Mouse (Mus musculus) c-Kit-positive CD71-positive TER-119-negative erythroid progenitor cells, embryonic 14.5 days (primary cell): Measurements from ENCODE around the gene Barx2.

ENCODE experiments used
- DNase-seq: peaks from one replicate; pipeline ENCODE4 v3.0.0-alpha.2; 2013; ENCODE audit warnings: low read depth

Barx2 gene

DNA sequence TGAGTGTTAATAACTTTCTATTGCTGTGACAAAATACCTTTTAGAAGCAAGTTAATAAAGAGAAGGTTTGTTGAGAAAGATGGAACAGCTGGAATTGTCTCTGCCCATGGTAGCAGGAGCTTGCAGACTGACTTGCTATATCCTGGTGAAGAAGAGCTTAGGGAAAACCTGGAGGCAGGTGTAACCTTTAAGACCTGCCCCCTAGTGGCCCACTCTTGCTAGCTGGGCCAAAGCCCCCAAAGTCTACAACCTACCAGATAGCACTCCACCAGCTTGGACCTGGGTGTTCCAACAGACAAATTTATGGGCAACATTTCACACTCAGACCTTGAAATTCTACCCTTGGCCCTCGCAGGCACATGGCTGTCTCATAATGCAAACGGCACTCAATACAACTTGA, 104.5 kb downstream of the Barx2 start:
- DNase-seq = no peak

DNA sequence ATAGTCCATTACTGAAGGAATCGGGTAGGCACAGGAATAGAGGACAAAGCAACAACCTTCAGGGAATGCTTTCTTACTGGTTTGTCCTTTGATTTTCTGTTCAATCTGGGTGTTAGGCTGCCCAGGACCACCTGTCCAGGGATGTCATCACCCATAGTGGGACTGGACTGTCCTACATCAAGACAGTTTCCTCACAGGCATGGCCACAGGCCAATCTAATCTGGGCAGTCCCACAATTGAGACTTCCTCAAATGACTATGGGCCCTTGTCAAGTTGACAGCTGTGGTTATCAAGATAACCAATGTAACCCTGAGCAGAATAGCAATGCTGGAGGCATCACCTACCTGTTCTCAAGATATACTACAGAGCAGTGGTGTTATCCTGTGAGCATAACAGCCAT, 110.6 kb downstream of the Barx2 start:
- DNase-seq = no peak
